Mouse (Mus musculus): ENCODE results near the gene Fmo5.

GRCm38 (mm10) chr3:97658426-97659193, 30.0 kb downstream of the Fmo5 start:
- no peak for TF ChIP-seq POLR2A (IDR thresholded peaks at IDR 0.05; ENCODE audit: borderline replicate concordance, extremely low read depth, low read depth, low read length)
- TF ChIP-seq CTCF (IDR thresholded peaks at IDR 0.05; ENCODE audit: insufficient read depth, low read length) = no peak

Data from lung, adult 2 months (tissue).